Mouse (Mus musculus) intestine, embryonic 16.5 days (tissue): Measurements from ENCODE around the gene Cfap299. TPM values are rescaled to one million over a fixed set of nuclear protein-coding genes. Genes with fewer than 3 reads are reported as not detected.

ENCODE experiments used
- ATAC-seq: fragments of 200-750 bp; cut with Nextera tagmentation; 2 replicates; pipeline ENCODE4 v1.8.0; 2017; ENCODE audit warnings: moderate TSS enrichment, moderate library complexity
- H3K27ac ChIP-seq: fragments of 300-500 bp; sonication (generic); 2 replicates; pipeline ENCODE4 v1.5.1; 2014; ENCODE audit warnings: mild to moderate bottlenecking, low read length
- H3K27me3 ChIP-seq: fragments of 300-500 bp; sonication (generic); replicated peaks from 2 replicates; pipeline ENCODE4 v1.6.1; 2014; ENCODE audit warnings: low read length, control low read depth, mixed read lengths; ENCODE audit not compliant: control insufficient read depth, insufficient read depth
- H3K36me3 ChIP-seq: fragments of 300-500 bp; sonication (generic); 2 replicates; pipeline ENCODE4 v1.6.1; 2014; ENCODE audit warnings: low read length, control low read depth; ENCODE audit not compliant: control insufficient read depth, insufficient read depth
- H3K4me1 ChIP-seq: fragments of 300-500 bp; sonication (generic); 2 replicates; pipeline ENCODE4 v1.6.1; 2014; ENCODE audit warnings: low read length, control low read depth, mixed read lengths; ENCODE audit not compliant: control insufficient read depth, insufficient read depth
- H3K4me2 ChIP-seq: fragments of 300-500 bp; sonication (generic); 2 replicates; pipeline ENCODE4 v1.6.1; 2014; ENCODE audit warnings: low read depth, low read length, control low read depth
- H3K4me3 ChIP-seq: fragments of 300-500 bp; sonication (generic); 2 replicates; pipeline ENCODE4 v1.5.1; 2014; ENCODE audit warnings: mild to moderate bottlenecking, low read length
- H3K9ac ChIP-seq: fragments of 300-500 bp; sonication (generic); 2 replicates; pipeline ENCODE4 v1.6.1; 2014; ENCODE audit warnings: low read depth, low read length
- H3K9me3 ChIP-seq: fragments of 300-500 bp; sonication (generic); 2 replicates; pipeline ENCODE4 v1.6.1; 2016; ENCODE audit warnings: low read length, control low read depth; ENCODE audit not compliant: control insufficient read depth
- whole genome bisulfite sequencing: fragments of 180-500 bp; shearing (Covaris S2); extraction: QIAGEN DNeasy Blood & Tissue Kit; methylation state at CpG from one replicate; pipeline ENCODE4 v1.1.7; 2014; 5-methylcytosine and 5-hydroxymethylcytosine counted together
- polyA plus RNA-seq: library from polyadenylated mRNA; unstranded; fragments of >200 nt; fragmentation: Nextera tagmentation; extraction: Ambion mirVana; gene quantifications from 2 replicates; pipeline ENCODE4 v1.2.1, GENCODE M21; 2015

The Cfap299 gene
- polyA plus RNA-seq, 1 experiment from 2014 or later = 0.49 TPM

GRCm38 (mm10) chr5:98550285-98550684 lies 221.2 kb downstream of the Cfap299 start:
- ATAC-seq = no peak
- peaks cover 3% of the 10 kb centered on the region; the same call in 1 of the 2 replicates for H3K4me1 ChIP-seq
- no peak overlapping the region for H3K4me2 ChIP-seq
- WGBS = 47% methylated on average over 5 of the region's 5 CpGs
- H3K9me3 ChIP-seq = no peaks in the 10 kb centered on the region
- H3K4me3 ChIP-seq = no peak overlapping the region
- H3K9ac ChIP-seq = no peak overlapping the region
- no peaks in the 10 kb centered on the region for H3K36me3 ChIP-seq
- no peak overlapping the region for H3K27ac ChIP-seq
- no peaks in the 10 kb centered on the region for H3K27me3 ChIP-seq

GRCm38 (mm10) chr5:98550873-98551272 lies 221.8 kb downstream of the Cfap299 start:
- Histone ChIP-seq H3K27ac (no peak overlapping the region), H3K9ac (no peak overlapping the region), H3K4me1 (peaks cover 3% of the 10 kb centered on the region; the same call in 1 of the 2 replicates), H3K4me3 (no peak overlapping the region), H3K36me3 (no peaks in the 10 kb centered on the region), H3K27me3 (no peaks in the 10 kb centered on the region), H3K9me3 (no peaks in the 10 kb centered on the region), H3K4me2 (no peak overlapping the region)
- no peak for ATAC-seq
- 92% methylated on average over 1 of the region's 1 CpGs for WGBS

GRCm38 (mm10) chr5:98552395-98552794 lies 223.3 kb downstream of the Cfap299 start, which contains the start of gene Gm11111:
Gm11111 (plus strand) TSS chr5:98552695.
- Histone ChIP-seq H3K4me3 (no peak within 1 kb of the TSS), H3K4me2 (no peak within 1 kb of the TSS), H3K9ac (no peak within 1 kb of the TSS), H3K9me3 (no peaks in the 10 kb centered on the region), H3K4me1 (peaks cover 3% of the 10 kb centered on the region; the same call in 1 of the 2 replicates), H3K27me3 (no peaks in the 10 kb centered on the region), H3K36me3 (no peaks in the 10 kb centered on the region), H3K27ac (no peak within 1 kb of the TSS)
- ATAC-seq = no peak

GRCm38 (mm10) chr5:98552811-98553601 lies 223.9 kb downstream of the Cfap299 start:
- Histone ChIP-seq H3K4me1 (peaks cover 3% of the 10 kb centered on the region; the same call in 1 of the 2 replicates), H3K27me3 (no peaks in the 10 kb centered on the region), H3K4me3 (no peak overlapping the region), H3K9me3 (no peaks in the 10 kb centered on the region), H3K36me3 (no peaks in the 10 kb centered on the region), H3K9ac (no peak overlapping the region), H3K4me2 (no peak overlapping the region), H3K27ac (no peak overlapping the region)
- WGBS = 62% methylated on average over 7 of the region's 7 CpGs
- ATAC-seq = no peak

GRCm38 (mm10) chr5:98561301-98561700 lies 232.2 kb downstream of the Cfap299 start:
- 76% methylated on average over 4 of the region's 4 CpGs for whole genome bisulfite sequencing
- Histone ChIP-seq H3K27ac (no peak overlapping the region), H3K4me1 (no peaks in the 10 kb centered on the region), H3K9me3 (no peaks in the 10 kb centered on the region), H3K4me3 (no peak overlapping the region), H3K9ac (no peak overlapping the region), H3K4me2 (no peak overlapping the region), H3K27me3 (no peaks in the 10 kb centered on the region), H3K36me3 (no peaks in the 10 kb centered on the region)
- ATAC-seq = no peak

GRCm38 (mm10) chr5:98562806-98563205 lies 233.7 kb downstream of the Cfap299 start:
- ATAC-seq = no peak
- WGBS = 79% methylated on average over 9 of the region's 9 CpGs

GRCm38 (mm10) chr5:98563801-98564200 lies 234.7 kb downstream of the Cfap299 start:
- H3K4me3 ChIP-seq = no peak overlapping the region
- ATAC-seq = no peak
- H3K4me1 ChIP-seq = peaks cover 5% of the 10 kb centered on the region
- no peaks in the 10 kb centered on the region for H3K27me3 ChIP-seq
- H3K36me3 ChIP-seq = no peaks in the 10 kb centered on the region
- H3K9me3 ChIP-seq = no peaks in the 10 kb centered on the region
- no peak overlapping the region for H3K27ac ChIP-seq
- H3K4me2 ChIP-seq = no peak overlapping the region
- WGBS = 65% methylated on average over 9 of the region's 9 CpGs
- no peak overlapping the region for H3K9ac ChIP-seq

More at GRCm38 (mm10) chr5:98562806-98563205, 233.7 kb downstream of the Cfap299 start:
- Histone ChIP-seq H3K27me3 (no peaks in the 10 kb centered on the region), H3K4me3 (no peak overlapping the region), H3K9me3 (no peaks in the 10 kb centered on the region), H3K9ac (no peak overlapping the region), H3K4me1 (no peaks in the 10 kb centered on the region), H3K4me2 (no peak overlapping the region), H3K27ac (no peak overlapping the region), H3K36me3 (no peaks in the 10 kb centered on the region)

GRCm38 (mm10) chr5:98566461-98567193 lies 237.5 kb downstream of the Cfap299 start:
- Histone ChIP-seq H3K9ac (no peak overlapping the region), H3K36me3 (no peaks in the 10 kb centered on the region), H3K27me3 (no peaks in the 10 kb centered on the region), H3K27ac (no peak overlapping the region), H3K9me3 (no peaks in the 10 kb centered on the region), H3K4me1 (peaks cover 10% of the 10 kb centered on the region), H3K4me2 (no peak overlapping the region), H3K4me3 (no peak overlapping the region)
- WGBS = 60% methylated on average over 6 of the region's 6 CpGs
- no peak for ATAC-seq

GRCm38 (mm10) chr5:98568481-98568880 lies 239.4 kb downstream of the Cfap299 start:
- H3K36me3 ChIP-seq = no peaks in the 10 kb centered on the region
- H3K27ac ChIP-seq = peak overlapping the region; percentile 37; the same call in 1 of the 2 replicates
- H3K9me3 ChIP-seq = no peaks in the 10 kb centered on the region
- H3K4me2 ChIP-seq = no peak overlapping the region
- no peak overlapping the region for H3K4me3 ChIP-seq
- WGBS = 86% methylated on average over 4 of the region's 4 CpGs
- peaks cover 10% of the 10 kb centered on the region for H3K4me1 ChIP-seq
- 0 out of 2 replicates have a peak, but pooled peaks have one; percentile 13 for ATAC-seq
- no peaks in the 10 kb centered on the region for H3K27me3 ChIP-seq
- no peak overlapping the region for H3K9ac ChIP-seq
